Mouse (Mus musculus) E14TG2a.4 (cell line): Measurements from ENCODE around the gene Mrpl37.

Experiments used
- H3K27me3 ChIP-seq: 2 replicates; pipeline ENCODE4 v1.6.1; 2014; ENCODE audit warnings: low read length, control low read depth; ENCODE audit not compliant: insufficient read depth
- H3K36me3 ChIP-seq: 2 replicates; pipeline ENCODE4 v1.6.1; 2014; ENCODE audit warnings: low read length, control low read depth; ENCODE audit not compliant: insufficient read depth
- H3K4me1 ChIP-seq: replicated peaks from 2 replicates; pipeline ENCODE4 v1.6.1; 2014; ENCODE audit warnings: low read depth, low read length, control low read depth
- H3K4me3 ChIP-seq: replicated peaks from 2 replicates; pipeline ENCODE4 v1.5.1; 2014; ENCODE audit warnings: mild to moderate bottlenecking, low read length
- H3K9me3 ChIP-seq: 2 replicates; pipeline ENCODE4 v1.6.1; 2014; ENCODE audit warnings: low read length, control low read depth
- CTCF ChIP-seq: conservative IDR thresholded peaks from 2 replicates; pipeline ENCODE4 v1.5.1; 2014; ENCODE audit warnings: low read length
- NANOG ChIP-seq: IDR thresholded peaks from 2 replicates; pipeline ENCODE4 v1.6.1; 2014; ENCODE audit warnings: borderline replicate concordance, low read length, mixed read lengths
- POU5F1 ChIP-seq: IDR thresholded peaks from 2 replicates; pipeline ENCODE4 v1.6.1; 2014; ENCODE audit warnings: low read length, borderline replicate concordance

The Mrpl37 gene

GRCm38 (mm10) chr4:107097871-107098270 is 31.2 kb upstream of the Mrpl37 start:
- H3K27me3 ChIP-seq: peaks cover 17% of the 10 kb centered on the region
- TF ChIP-seq CTCF (no peak), POU5F1 (no peak), NANOG (no peak)
- no peaks in the 10 kb centered on the region for H3K9me3 ChIP-seq
- H3K4me3 ChIP-seq: peak overlapping the region; percentile 56
- H3K36me3 ChIP-seq: no peaks in the 10 kb centered on the region
- H3K4me1 ChIP-seq: peaks cover 40% of the 10 kb centered on the region

- H3K4me3 ChIP-seq: peak within 1 kb of the TSS; percentile 56
- no peaks in the 10 kb centered on the region for H3K9me3 ChIP-seq
- H3K27me3 ChIP-seq: peaks cover 17% of the 10 kb centered on the region
- peaks cover 44% of the 10 kb centered on the region for H3K4me1 ChIP-seq
- TF ChIP-seq NANOG (no peak), CTCF (no peak), POU5F1 (no peak)
- no peaks in the 10 kb centered on the region for H3K36me3 ChIP-seq
Observed at GRCm38 (mm10) chr4:107096841-107097373, 30.2 kb upstream of the Mrpl37 start, which contains the start of gene Cdcp2. TSS of gene Cdcp2 (plus strand) at chr4:107096891.

GRCm38 (mm10) chr4:107096043-107096442 is 29.4 kb upstream of the Mrpl37 start:
- no peak for TF ChIP-seq NANOG
- TF ChIP-seq POU5F1: no peak
- no peak for TF ChIP-seq CTCF
- peaks cover 49% of the 10 kb centered on the region for H3K4me1 ChIP-seq
- H3K27me3 ChIP-seq: peaks cover 19% of the 10 kb centered on the region
- H3K9me3 ChIP-seq: no peaks in the 10 kb centered on the region
- no peaks in the 10 kb centered on the region for H3K36me3 ChIP-seq
- H3K4me3 ChIP-seq: no peak overlapping the region

- peaks cover 26% of the 10 kb centered on the region for H3K27me3 ChIP-seq
- no peak for TF ChIP-seq CTCF
- no peak for TF ChIP-seq NANOG
- TF ChIP-seq POU5F1: no peak
- no peaks in the 10 kb centered on the region for H3K9me3 ChIP-seq
- no peaks in the 10 kb centered on the region for H3K36me3 ChIP-seq
- H3K4me3 ChIP-seq: no peak overlapping the region
- peaks cover 49% of the 10 kb centered on the region for H3K4me1 ChIP-seq
Observed at GRCm38 (mm10) chr4:107094484-107095187, 28.0 kb upstream of the Mrpl37 start.

GRCm38 (mm10) chr4:107091696-107092095 is 25.0 kb upstream of the Mrpl37 start:
- TF ChIP-seq CTCF (no peak), NANOG (no peak), POU5F1 (no peak)
- Histone ChIP-seq H3K27me3 (peaks cover 17% of the 10 kb centered on the region), H3K9me3 (no peaks in the 10 kb centered on the region), H3K4me3 (no peak overlapping the region), H3K36me3 (no peaks in the 10 kb centered on the region), H3K4me1 (peaks cover 32% of the 10 kb centered on the region)

GRCm38 (mm10) chr4:107084858-107085257 is 18.2 kb upstream of the Mrpl37 start:
- Histone ChIP-seq H3K4me1 (peaks cover 13% of the 10 kb centered on the region), H3K36me3 (no peaks in the 10 kb centered on the region), H3K9me3 (no peaks in the 10 kb centered on the region), H3K27me3 (peaks cover 3% of the 10 kb centered on the region), H3K4me3 (no peak overlapping the region)
- TF ChIP-seq NANOG (no peak), POU5F1 (no peak), CTCF (no peak)

- TF ChIP-seq POU5F1 (no peak), NANOG (no peak)
- no peaks in the 10 kb centered on the region for H3K9me3 ChIP-seq
- no peaks in the 10 kb centered on the region for H3K36me3 ChIP-seq
- H3K4me3 ChIP-seq: no peak overlapping the region
- H3K27me3 ChIP-seq: no peaks in the 10 kb centered on the region; the same call in none of the 2 replicates
- peaks cover 13% of the 10 kb centered on the region for H3K4me1 ChIP-seq
Observed at GRCm38 (mm10) chr4:107084343-107084742, 17.7 kb upstream of the Mrpl37 start.

GRCm38 (mm10) chr4:107083126-107083525 is 16.5 kb upstream of the Mrpl37 start:
- peaks cover 9% of the 10 kb centered on the region for H3K4me1 ChIP-seq
- H3K27me3 ChIP-seq: no peaks in the 10 kb centered on the region; the same call in 1 of the 2 replicates
- no peaks in the 10 kb centered on the region for H3K9me3 ChIP-seq
- no peaks in the 10 kb centered on the region for H3K36me3 ChIP-seq
- TF ChIP-seq POU5F1 (no peak), CTCF (no peak), NANOG (no peak)
- H3K4me3 ChIP-seq: no peak overlapping the region

GRCm38 (mm10) chr4:107082185-107082584 is 15.5 kb upstream of the Mrpl37 start:
- H3K4me1 ChIP-seq: peaks cover 8% of the 10 kb centered on the region
- no peak overlapping the region for H3K4me3 ChIP-seq
- H3K36me3 ChIP-seq: no peaks in the 10 kb centered on the region
- H3K27me3 ChIP-seq: no peaks in the 10 kb centered on the region; the same call in 1 of the 2 replicates
- TF ChIP-seq POU5F1: no peak
- TF ChIP-seq CTCF: no peak
- TF ChIP-seq NANOG: no peak
- H3K9me3 ChIP-seq: no peaks in the 10 kb centered on the region
